Mouse (Mus musculus) spleen, adult 2 months (tissue): ENCODE data around the gene Alcam.

Source experiments
- CTCF ChIP-seq: fragments of 200-500 bp; IDR thresholded peaks from 2 replicates; pipeline ENCODE4 v1.5.1; 2011; ENCODE audit warnings: mild to moderate bottlenecking, inconsistent platforms; ENCODE audit not compliant: insufficient read depth, insufficient read length, insufficient replicate concordance; ENCODE audit errors: extremely low read depth
- POLR2A ChIP-seq: fragments of 200-500 bp; IDR thresholded peaks from 2 replicates; pipeline ENCODE4 v1.6.1; 2011; ENCODE audit warnings: low read depth, low read length, inconsistent platforms

DNA sequence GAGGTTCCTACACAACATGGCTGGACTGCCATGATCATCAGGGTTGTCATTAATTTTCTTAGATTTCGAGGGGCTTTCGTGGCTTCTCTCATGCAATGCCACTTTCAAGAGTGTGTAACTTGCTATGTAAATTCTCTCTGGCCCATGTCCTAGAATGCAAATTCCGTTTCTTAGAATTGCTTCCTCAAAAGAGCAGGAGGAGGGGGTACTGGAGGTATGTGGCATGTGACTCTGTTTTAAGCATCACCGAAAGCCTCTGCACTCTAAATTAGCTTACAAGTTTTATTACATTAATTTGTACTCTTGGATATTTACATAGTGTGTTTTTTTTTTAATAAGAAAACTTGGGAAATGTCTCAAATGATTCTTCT, 150.4 kb downstream of the Alcam start:
- TF ChIP-seq POLR2A (no peak), CTCF (no peak)
